Mouse (Mus musculus) liver, embryonic 16.5 days (tissue): ENCODE results near the gene Piwil4. TPM values are rescaled to one million over a fixed set of nuclear protein-coding genes. Genes with fewer than 3 reads are reported as not detected.

Experiments used
- ATAC-seq: fragments of 200-750 bp; cut with Nextera tagmentation; 2 replicates; pipeline ENCODE4 v1.8.0; 2017; ENCODE audit warnings: low read depth, mild to moderate bottlenecking, moderate number of reproducible peaks, moderate library complexity
- H3K27ac ChIP-seq: fragments of 300-500 bp; sonication (generic); 2 replicates; pipeline ENCODE4 v1.5.1; 2014; ENCODE audit warnings: mild to moderate bottlenecking, low read length
- H3K27me3 ChIP-seq: fragments of 300-500 bp; sonication (generic); 2 replicates; pipeline ENCODE4 v1.6.1; 2014; ENCODE audit warnings: low read depth, low read length, mixed read lengths; ENCODE audit not compliant: control insufficient read depth, insufficient read depth
- H3K36me3 ChIP-seq: fragments of 300-500 bp; sonication (generic); 2 replicates; pipeline ENCODE4 v1.6.1; 2014; ENCODE audit warnings: mild to moderate bottlenecking; ENCODE audit not compliant: control insufficient read depth, insufficient read depth
- H3K4me1 ChIP-seq: fragments of 300-500 bp; sonication (generic); 2 replicates; pipeline ENCODE4 v1.6.1; 2014; ENCODE audit warnings: low read depth, low read length, mixed read lengths; ENCODE audit not compliant: control insufficient read depth
- H3K4me2 ChIP-seq: fragments of 300-500 bp; sonication (generic); 2 replicates; pipeline ENCODE4 v1.6.1; 2014; ENCODE audit warnings: low read depth, low read length, mixed read lengths
- H3K4me3 ChIP-seq: fragments of 300-500 bp; sonication (generic); 2 replicates; pipeline ENCODE4 v1.5.1; 2014; ENCODE audit warnings: low read depth, mild to moderate bottlenecking, low read length
- H3K9ac ChIP-seq: fragments of 300-500 bp; sonication (generic); 2 replicates; pipeline ENCODE4 v1.6.1; 2014; ENCODE audit warnings: low read depth, low read length
- H3K9me3 ChIP-seq: fragments of 300-500 bp; sonication (generic); replicated peaks from 2 replicates; pipeline ENCODE4 v1.6.1; 2016; ENCODE audit warnings: low read length; ENCODE audit not compliant: control insufficient read depth
- WGBS: fragments of 180-500 bp; shearing (Covaris S2); extraction: QIAGEN DNeasy Blood & Tissue Kit; methylation state at CpG from one replicate; pipeline ENCODE4 v1.1.7; 2014; ENCODE audit not compliant: insufficient replicate concordance; 5-methylcytosine and 5-hydroxymethylcytosine counted together
- polyA plus RNA-seq: library from polyadenylated mRNA; unstranded; fragments of >200 nt; fragmentation: Nextera tagmentation; extraction: Ambion mirVana; gene quantifications from 2 replicates; pipeline ENCODE4 v1.2.1, GENCODE M21; 2015

Piwil4 gene
- polyA plus RNA-seq, 1 experiment from 2014 or later = 0.05 TPM

- Histone ChIP-seq H3K36me3 (no peaks in the 10 kb centered on the region), H3K9me3 (no peaks in the 10 kb centered on the region), H3K4me2 (no peak overlapping the region), H3K27ac (no peak overlapping the region), H3K4me3 (no peak overlapping the region), H3K9ac (no peak overlapping the region), H3K4me1 (no peaks in the 10 kb centered on the region), H3K27me3 (no peaks in the 10 kb centered on the region; the same call in 1 of the 2 replicates)
- no peak for ATAC-seq
- 14% methylated on average over 7 of the region's 7 CpGs for WGBS
Measured at GRCm38 (mm10) chr9:14764765-14765164, 24.2 kb upstream of the Piwil4 start.

- ATAC-seq = no peak
- Histone ChIP-seq H3K9me3 (no peaks in the 10 kb centered on the region), H3K9ac (no peak overlapping the region), H3K27ac (no peak overlapping the region), H3K4me2 (no peak overlapping the region), H3K4me3 (no peak overlapping the region), H3K4me1 (no peaks in the 10 kb centered on the region), H3K27me3 (no peaks in the 10 kb centered on the region), H3K36me3 (no peaks in the 10 kb centered on the region)
Measured at GRCm38 (mm10) chr9:14759261-14759660, 18.7 kb upstream of the Piwil4 start.

- no peak overlapping the region for H3K4me2 ChIP-seq
- 21% methylated on average over 7 of the region's 7 CpGs for WGBS
- H3K27ac ChIP-seq = no peak overlapping the region
- no peak overlapping the region for H3K4me3 ChIP-seq
- H3K27me3 ChIP-seq = no peaks in the 10 kb centered on the region
- peak; percentile 19; the same call in 1 of the 2 replicates for ATAC-seq
- H3K36me3 ChIP-seq = no peaks in the 10 kb centered on the region
- no peaks in the 10 kb centered on the region for H3K4me1 ChIP-seq
- no peaks in the 10 kb centered on the region for H3K9me3 ChIP-seq
- H3K9ac ChIP-seq = no peak overlapping the region
Measured at GRCm38 (mm10) chr9:14758590-14758989, 18.1 kb upstream of the Piwil4 start.

- Histone ChIP-seq H3K9ac (no peak overlapping the region), H3K27me3 (peaks cover 11% of the 10 kb centered on the region; the same call in 1 of the 2 replicates), H3K4me2 (no peak overlapping the region), H3K9me3 (no peaks in the 10 kb centered on the region), H3K4me3 (no peak overlapping the region), H3K36me3 (no peaks in the 10 kb centered on the region), H3K27ac (no peak overlapping the region), H3K4me1 (no peaks in the 10 kb centered on the region)
- no peak for ATAC-seq
- WGBS = 57% methylated on average over 3 of the region's 3 CpGs
Measured at GRCm38 (mm10) chr9:14754469-14754868, 13.9 kb upstream of the Piwil4 start.

- no peaks in the 10 kb centered on the region for H3K4me1 ChIP-seq
- H3K4me2 ChIP-seq = no peak overlapping the region
- H3K27ac ChIP-seq = no peak overlapping the region
- H3K9ac ChIP-seq = no peak overlapping the region
- no peak overlapping the region for H3K4me3 ChIP-seq
- no peaks in the 10 kb centered on the region for H3K9me3 ChIP-seq
- no peaks in the 10 kb centered on the region for H3K36me3 ChIP-seq
- peaks cover 11% of the 10 kb centered on the region; the same call in 1 of the 2 replicates for H3K27me3 ChIP-seq
- no peak for ATAC-seq
Measured at GRCm38 (mm10) chr9:14753947-14754346, 13.4 kb upstream of the Piwil4 start.

GRCm38 (mm10) chr9:14752001-14752522 lies 11.5 kb upstream of the Piwil4 start, which contains the start of gene Fut4:
Gene Fut4, minus strand, starts transcription at chr9:14752393.
- no peak within 1 kb of the TSS for H3K27ac ChIP-seq
- no peaks in the 10 kb centered on the region for H3K36me3 ChIP-seq
- H3K4me3 ChIP-seq = peak within 1 kb of the TSS; percentile 59
- peak; percentile 74 for ATAC-seq
- H3K9ac ChIP-seq = peak within 1 kb of the TSS; percentile 40; the same call in 1 of the 2 replicates
- peaks cover 11% of the 10 kb centered on the region; the same call in 1 of the 2 replicates for H3K27me3 ChIP-seq
- H3K9me3 ChIP-seq = no peaks in the 10 kb centered on the region
- H3K4me1 ChIP-seq = no peaks in the 10 kb centered on the region
- 1% methylated on average over 26 of the region's 28 CpGs for WGBS
- peak within 1 kb of the TSS; percentile 70 for H3K4me2 ChIP-seq

- H3K36me3 ChIP-seq = no peaks in the 10 kb centered on the region
- H3K9me3 ChIP-seq = no peaks in the 10 kb centered on the region
- H3K4me3 ChIP-seq = peak overlapping the region; percentile 59
- H3K9ac ChIP-seq = peak overlapping the region; percentile 40; the same call in 1 of the 2 replicates
- WGBS = under 1% methylated on average over 47 of the region's 50 CpGs
- peak overlapping the region; percentile 70 for H3K4me2 ChIP-seq
- no peaks in the 10 kb centered on the region for H3K4me1 ChIP-seq
- peak; percentile 54 for ATAC-seq
- H3K27ac ChIP-seq = no peak overlapping the region
- H3K27me3 ChIP-seq = peaks cover 11% of the 10 kb centered on the region; the same call in 1 of the 2 replicates
Measured at GRCm38 (mm10) chr9:14751503-14752000, 11.0 kb upstream of the Piwil4 start.

GRCm38 (mm10) chr9:14750901-14751502 lies 10.5 kb upstream of the Piwil4 start:
- H3K9ac ChIP-seq = no peak overlapping the region; the same call in 1 of the 2 replicates
- no peaks in the 10 kb centered on the region for H3K36me3 ChIP-seq
- H3K4me1 ChIP-seq = no peaks in the 10 kb centered on the region
- 0 out of 2 replicates have a peak, but pooled peaks have one; percentile 3 for ATAC-seq
- H3K4me2 ChIP-seq = peak overlapping the region; percentile 70
- no peaks in the 10 kb centered on the region for H3K9me3 ChIP-seq
- peak overlapping the region; percentile 59 for H3K4me3 ChIP-seq
- no peak overlapping the region for H3K27ac ChIP-seq
- H3K27me3 ChIP-seq = peaks cover 11% of the 10 kb centered on the region; the same call in 1 of the 2 replicates
- 57% methylated on average over 42 of the region's 42 CpGs for WGBS

- Histone ChIP-seq H3K9me3 (no peaks in the 10 kb centered on the region), H3K27me3 (no peaks in the 10 kb centered on the region), H3K9ac (no peak overlapping the region), H3K27ac (no peak overlapping the region), H3K4me3 (no peak overlapping the region), H3K4me1 (no peaks in the 10 kb centered on the region), H3K4me2 (no peak overlapping the region), H3K36me3 (no peaks in the 10 kb centered on the region)
- no peak for ATAC-seq
- WGBS = 42% methylated on average over 4 of the region's 4 CpGs
Measured at GRCm38 (mm10) chr9:14739498-14740150, 909 bp downstream of the Piwil4 start.
